Comparison of ENCODE assay signal across 35 mouse cellular contexts in genomic region chr14:94209975-94210374, GRCm38 (mm10).
"Had no signal": no experiment of that assay in that cellular context is flagged by ENCODE, and none has a peak within 500 bp of the region (broad histone marks: within the 10 kb centered on the region; RNA-seq: fewer than 3 reads in every experiment).

No protein-coding gene starts in this region.

- ATAC-seq: hindbrain, embryonic 16.5 days; hindbrain, postnatal 0 days; inflammation-experienced regulatory T-cells, adult 6 months; intestine, embryonic 15.5 days; intestine, embryonic 16.5 days; intestine, postnatal 0 days had no signal

- DNase-seq: heart, postnatal 10 days; heart, postnatal 14 days; heart, postnatal 36 days; heart, postnatal 4 days; kidney, adult 11 months; kidney, adult 18-20 months; kidney, adult 2 months; kidney, adult 9 months; kidney, postnatal 10 days; kidney, postnatal 14 days; kidney, postnatal 25 days; kidney, postnatal 36 days; kidney, postnatal 4 days; layer of hippocampus, adult 9-11 months; layer of hippocampus, postnatal 36 days had no signal

- H3K4me3 ChIP-seq: heart, embryonic 10.5 days; heart, embryonic 12.5 days; heart, embryonic 13.5 days; heart, embryonic 15.5 days; hindbrain, embryonic 10.5 days; hindbrain, embryonic 12.5 days; hindbrain, embryonic 13.5 days; hindbrain, embryonic 15.5 days; intestine, embryonic 15.5 days; kidney, embryonic 15.5 days; layer of hippocampus, adult 2 months; left cerebral cortex, adult 2 months had no signal

- H3K9ac ChIP-seq: heart, embryonic 12.5 days; heart, embryonic 13.5 days; heart, embryonic 15.5 days; hindbrain, embryonic 12.5 days; hindbrain, embryonic 13.5 days; hindbrain, embryonic 14.5 days; hindbrain, embryonic 15.5 days; intestine, embryonic 15.5 days; kidney, embryonic 15.5 days had no signal

- H3K27me3 ChIP-seq: heart, embryonic 12.5 days; heart, embryonic 13.5 days; heart, embryonic 15.5 days; hindbrain, embryonic 12.5 days; hindbrain, embryonic 13.5 days; hindbrain, embryonic 15.5 days; intestine, embryonic 15.5 days; kidney, embryonic 15.5 days had no signal

- H3K27ac ChIP-seq: heart, embryonic 10.5 days; heart, embryonic 13.5 days; heart, embryonic 15.5 days; hindbrain, embryonic 10.5 days; hindbrain, embryonic 12.5 days; hindbrain, embryonic 13.5 days; hindbrain, embryonic 14.5 days; hindbrain, embryonic 15.5 days; hindbrain, postnatal 0 days; intestine, embryonic 15.5 days; kidney, embryonic 15.5 days; kidney, postnatal 0 days; layer of hippocampus, adult 2 months; left cerebral cortex, adult 2 months had no signal

- H3K36me3 ChIP-seq: heart, embryonic 10.5 days; heart, embryonic 12.5 days; heart, embryonic 13.5 days; heart, embryonic 15.5 days; hindbrain, embryonic 10.5 days; hindbrain, embryonic 12.5 days; hindbrain, embryonic 13.5 days; hindbrain, embryonic 15.5 days; intestine, embryonic 15.5 days; kidney, embryonic 15.5 days had no signal

- H3K9me3 ChIP-seq: heart, embryonic 10.5 days; heart, embryonic 12.5 days; heart, embryonic 13.5 days; heart, embryonic 15.5 days; hindbrain, embryonic 10.5 days; hindbrain, embryonic 12.5 days; hindbrain, embryonic 13.5 days; hindbrain, embryonic 15.5 days; intestine, embryonic 15.5 days; kidney, embryonic 15.5 days had no signal

- H3K4me1 ChIP-seq: heart, embryonic 10.5 days; heart, embryonic 12.5 days; heart, embryonic 13.5 days; heart, embryonic 15.5 days; hindbrain, embryonic 10.5 days; hindbrain, embryonic 12.5 days; hindbrain, embryonic 13.5 days; hindbrain, embryonic 15.5 days; intestine, embryonic 15.5 days; kidney, embryonic 15.5 days had no signal

- H3K4me2 ChIP-seq: heart, embryonic 11.5 days; heart, embryonic 12.5 days; heart, embryonic 13.5 days; heart, embryonic 15.5 days; hindbrain, embryonic 12.5 days; hindbrain, embryonic 13.5 days; hindbrain, embryonic 14.5 days; hindbrain, embryonic 15.5 days; intestine, embryonic 15.5 days; kidney, embryonic 15.5 days had no signal
